Comparison of ENCODE assay signal across 8 mouse cellular contexts in the genomic region with DNA sequence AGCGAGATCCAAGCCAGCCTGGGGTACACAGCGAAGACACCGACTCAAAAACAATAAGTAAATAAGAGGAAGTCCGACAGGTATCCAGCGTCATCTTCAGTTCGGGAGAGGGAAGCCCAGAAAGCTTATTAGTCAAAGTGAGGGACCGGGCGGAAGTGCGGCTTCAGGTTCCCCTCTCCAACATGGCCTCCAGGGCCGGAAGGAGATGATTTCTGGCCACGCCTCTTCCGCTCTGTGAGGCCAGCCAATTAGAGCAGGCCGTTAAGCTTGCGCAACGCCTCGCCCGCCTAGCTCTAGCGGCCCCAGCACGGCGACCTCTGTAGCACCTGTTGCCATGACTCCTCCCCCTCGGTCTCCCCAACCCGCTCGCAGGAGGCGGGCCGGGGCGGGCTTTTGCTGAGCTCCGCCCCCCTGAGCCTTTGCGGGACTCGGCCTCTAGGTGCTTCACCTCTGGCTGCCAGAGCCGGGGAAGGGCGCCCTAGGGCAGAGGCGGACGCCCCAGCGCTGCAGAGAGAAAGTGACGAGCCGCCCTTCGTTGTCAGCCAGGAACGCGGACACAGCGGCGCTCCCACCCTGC. TPM values are rescaled to one million over a fixed set of nuclear protein-coding genes. Genes with fewer than 3 reads are reported as not detected.
DNase-seq lines count a peak whose midpoint lies in the region; ATAC-seq and TF ChIP-seq lines count a peak whose summit lies in the region.

No protein-coding gene starts in this region.

- H3K4me3 ChIP-seq in embryonic facial prominence, embryonic 14.5 days (ENCODE audit: low read depth, low read length): peak overlapping the region; percentile 97
- peak overlapping the region; percentile 65 for H3K4me3 ChIP-seq in heart, adult 2 months
- H3K4me3 ChIP-seq in limb, embryonic 13.5 days: peak overlapping the region; percentile 93
- H3K4me3 ChIP-seq in midbrain, embryonic 16.5 days (ENCODE audit: low read depth, low read length): peak overlapping the region; percentile 97

- peak; percentile 77 for TF ChIP-seq CTCF in heart, adult 2 months (IDR thresholded peaks at IDR 0.05)

- no peaks in the 10 kb centered on the region for H3K27me3 ChIP-seq in embryonic facial prominence, embryonic 14.5 days (replicated peaks; ENCODE audit: control insufficient read depth, insufficient read depth, low read length)
- no peaks in the 10 kb centered on the region for H3K27me3 ChIP-seq in heart, adult 2 months (ENCODE audit: control insufficient read depth, insufficient read depth, low read length)
- no peaks in the 10 kb centered on the region for H3K27me3 ChIP-seq in limb, embryonic 13.5 days
- no peaks in the 10 kb centered on the region for H3K27me3 ChIP-seq in midbrain, embryonic 16.5 days (ENCODE audit: control insufficient read depth, insufficient read depth, low read depth, low read length)

- under 1% methylated on average over 40 of the region's 41 CpGs for WGBS in embryonic facial prominence, embryonic 14.5 days
- WGBS in heart, adult 2 months: 2% methylated on average over 41 of the region's 41 CpGs
- under 1% methylated on average over 41 of the region's 41 CpGs for WGBS in limb, embryonic 13.5 days
- whole genome bisulfite sequencing in midbrain, embryonic 16.5 days: under 1% methylated on average over 41 of the region's 41 CpGs

- peak overlapping the region; percentile 85 for H3K9ac ChIP-seq in embryonic facial prominence, embryonic 14.5 days (ENCODE audit: low read depth, low read length)
- peak overlapping the region; percentile 88 for H3K9ac ChIP-seq in heart, adult 2 months (ENCODE audit: low read depth, low read length)
- H3K9ac ChIP-seq in limb, embryonic 13.5 days: peak overlapping the region; percentile 74
- H3K9ac ChIP-seq in midbrain, embryonic 16.5 days (ENCODE audit: low read depth, low read length): peak overlapping the region; percentile 85

- intact Hi-C loops in heart, adult 2 months (cut with DNase I): loop anchor here (2.0 to 10.0 kb wide), 4 partner anchors 181 to 914 kb away; a partner anchor contains a TSS

- no peaks in the 10 kb centered on the region for H3K36me3 ChIP-seq in embryonic facial prominence, embryonic 14.5 days (ENCODE audit: control insufficient read depth, insufficient read depth, low read length)
- H3K36me3 ChIP-seq in heart, adult 2 months (ENCODE audit: control insufficient read depth, insufficient read depth, low read length): no peaks in the 10 kb centered on the region
- H3K36me3 ChIP-seq in limb, embryonic 13.5 days: no peaks in the 10 kb centered on the region
- no peaks in the 10 kb centered on the region for H3K36me3 ChIP-seq in midbrain, embryonic 16.5 days (ENCODE audit: control insufficient read depth, insufficient read depth, low read length)

- peak; percentile 96 for TF ChIP-seq POLR2A in heart, adult 2 months (IDR thresholded peaks at IDR 0.05; ENCODE audit: insufficient read depth, low read depth, low read length)

- peak overlapping the region; percentile 95 for H3K27ac ChIP-seq in embryonic facial prominence, embryonic 14.5 days (replicated peaks; ENCODE audit: low read depth, low read length)
- peak overlapping the region; percentile 97 for H3K27ac ChIP-seq in heart, adult 2 months
- peak overlapping the region; percentile 94 for H3K27ac ChIP-seq in limb, embryonic 13.5 days
- peak overlapping the region; percentile 98 for H3K27ac ChIP-seq in midbrain, embryonic 16.5 days (ENCODE audit: low read length)

- peak; percentile 68; the same call in 1 of the 2 replicates for TF ChIP-seq EP300 in heart, adult 2 months (IDR thresholded peaks at IDR 0.05; ENCODE audit: insufficient read depth, low read depth, low read length)

- H3K4me1 ChIP-seq in embryonic facial prominence, embryonic 14.5 days (ENCODE audit: control insufficient read depth, insufficient read depth, low read length): peaks cover 11% of the 10 kb centered on the region
- peaks cover 2% of the 10 kb centered on the region; the same call in 1 of the 2 replicates for H3K4me1 ChIP-seq in heart, adult 2 months (ENCODE audit: control insufficient read depth, insufficient read depth, low read length)
- peaks cover 18% of the 10 kb centered on the region for H3K4me1 ChIP-seq in limb, embryonic 13.5 days
- peaks cover 21% of the 10 kb centered on the region for H3K4me1 ChIP-seq in midbrain, embryonic 16.5 days (ENCODE audit: control insufficient read depth, insufficient read depth, low read length)

- ATAC-seq in embryonic facial prominence, embryonic 14.5 days (ENCODE audit: low read depth): peak; percentile 96
- ATAC-seq in limb, embryonic 13.5 days (ENCODE audit: low FRiP score, low read depth): peak; percentile 98
- peak; percentile 98 for ATAC-seq in midbrain, embryonic 16.5 days

- H3K9me3 ChIP-seq in embryonic facial prominence, embryonic 14.5 days (ENCODE audit: control insufficient read depth, low read length): no peaks in the 10 kb centered on the region
- H3K9me3 ChIP-seq in limb, embryonic 13.5 days: no peaks in the 10 kb centered on the region
- H3K9me3 ChIP-seq in midbrain, embryonic 16.5 days (replicated peaks; ENCODE audit: control insufficient read depth, low read length, poor library complexity, severe bottlenecking): no peaks in the 10 kb centered on the region

- H3K79me2 ChIP-seq in heart, adult 2 months (replicated peaks; ENCODE audit: control insufficient read depth, insufficient read depth, low read length): peaks cover 2% of the 10 kb centered on the region

- DNase-seq in 3T3-L1 (ENCODE audit: low read depth, low spot score): peak; percentile 99
- DNase-seq in adrenal gland, postnatal 4 days (ENCODE audit: low spot score in 2 of 2): peak; percentile 95 to 98
- DNase-seq in embryonic facial prominence, embryonic 14.5 days (ENCODE audit: low spot score): peak; percentile 100
- DNase-seq in heart, adult 2 months: peak; percentile 99 to 100
- peak; percentile 99 to 100 for DNase-seq in kidney, adult 8-10 months
- DNase-seq in spleen, postnatal 10 days (ENCODE audit: low spot score in 2 of 2): peak; percentile 98 to 99

- H3K4me2 ChIP-seq in embryonic facial prominence, embryonic 14.5 days (ENCODE audit: low read depth, low read length): peak overlapping the region; percentile 82
- H3K4me2 ChIP-seq in limb, embryonic 13.5 days (replicated peaks): peak overlapping the region; percentile 82
- H3K4me2 ChIP-seq in midbrain, embryonic 16.5 days (ENCODE audit: low read length): peak overlapping the region; percentile 72

RNA-seq across cellular contexts. Expression of a gene that starts 0.5 kb away (rescaled TPM):
- total RNA-seq in adrenal gland, postnatal 4 days (2021): 100 to 1,000 TPM; 113 to 122 TPM
- polyA plus RNA-seq in embryonic facial prominence, embryonic 14.5 days (2014; fragmentation: Nextera tagmentation; extraction: Ambion mirVana): 155 and 169 TPM in 2 replicates
- total RNA-seq in heart, adult 2 months (2021): 100 to 1,000 TPM; 547 to 629 TPM
- 253 and 315 TPM in 2 replicates for polyA plus RNA-seq in heart, adult 2 months (2012; rRNA removed)
- polyA plus RNA-seq in limb, embryonic 13.5 days (2015; fragmentation: Nextera tagmentation; extraction: Ambion mirVana): 139 and 149 TPM in 2 replicates
- 208 and 215 TPM in 2 replicates for polyA plus RNA-seq in midbrain, embryonic 16.5 days (2015; fragmentation: Nextera tagmentation; extraction: Ambion mirVana)

RNA-seq across cellular contexts. Expression of a gene that starts 0.6 kb away (rescaled TPM):
- total RNA-seq in adrenal gland, postnatal 4 days (2021): 10 to 100 TPM; 40.9 to 42.9 TPM
- 18.8 and 20.9 TPM in 2 replicates for polyA plus RNA-seq in embryonic facial prominence, embryonic 14.5 days (2014; fragmentation: Nextera tagmentation; extraction: Ambion mirVana)
- 100 to 1,000 TPM in 1 of 2 experiments, 10 to 100 TPM in 1; 93.6 to 112 TPM for total RNA-seq in heart, adult 2 months (2021)
- 43.3 and 69.8 TPM in 2 replicates for polyA plus RNA-seq in heart, adult 2 months (2012; rRNA removed)
- 13.7 and 15.9 TPM in 2 replicates for polyA plus RNA-seq in limb, embryonic 13.5 days (2015; fragmentation: Nextera tagmentation; extraction: Ambion mirVana)
- polyA plus RNA-seq in midbrain, embryonic 16.5 days (2015; fragmentation: Nextera tagmentation; extraction: Ambion mirVana): 17.6 and 19.4 TPM in 2 replicates

RNA-seq across cellular contexts. Expression of a gene that starts 24.1 kb away (rescaled TPM):
- under 1 TPM; 0.28 to 0.42 TPM for total RNA-seq in adrenal gland, postnatal 4 days (2021)
- not detected in 2 replicates for polyA plus RNA-seq in embryonic facial prominence, embryonic 14.5 days (2014; fragmentation: Nextera tagmentation; extraction: Ambion mirVana)
- total RNA-seq in heart, adult 2 months (2021): under 1 TPM in 1 of 2 experiments, not detected in 1; 0.05 TPM
- polyA plus RNA-seq in heart, adult 2 months (2012; rRNA removed): 0.18 and 0.32 TPM in 2 replicates
- polyA plus RNA-seq in limb, embryonic 13.5 days (2015; fragmentation: Nextera tagmentation; extraction: Ambion mirVana): 0.18 TPM in 1 of 2 replicates, not detected in the other
- 0.21 and 0.40 TPM in 2 replicates for polyA plus RNA-seq in midbrain, embryonic 16.5 days (2015; fragmentation: Nextera tagmentation; extraction: Ambion mirVana)

Comparison
In these comparisons a context has a peak if more than half of its experiments do, and no peak if none do; other contexts are left out.
1. Peak in every context shown above with its lines: DNase-seq, ATAC-seq, H3K4me3 ChIP-seq and H3K27ac ChIP-seq.